9 mouse cellular contexts compared by ENCODE assay signal in genomic region chr4:44557815-44558563, GRCm38 (mm10).
DNase-seq lines count a peak whose midpoint lies in the region; ATAC-seq and TF ChIP-seq lines count a peak whose summit lies in the region.
"Had no signal": no experiment of that assay in that cellular context is flagged by ENCODE, and none has a peak within 500 bp of the region (broad histone marks: within the 10 kb centered on the region; RNA-seq: fewer than 3 reads in every experiment).

No protein-coding gene starts in this region.

- H3K4me3 ChIP-seq in forebrain, embryonic 13.5 days = peak overlapping the region; percentile 38
- peak overlapping the region; percentile 31 for H3K4me3 ChIP-seq in hindbrain, postnatal 0 days (ENCODE audit: low read length)
- peak overlapping the region; percentile 58 for H3K4me3 ChIP-seq in limb, embryonic 10.5 days
- peak overlapping the region; percentile 31 for H3K4me3 ChIP-seq in midbrain, embryonic 14.5 days (replicated peaks; ENCODE audit: low read depth, low read length)
- H3K4me3 ChIP-seq: megakaryocyte, embryonic 14.5 days had no signal

- WGBS in forebrain, embryonic 13.5 days = under 1% methylated on average over 36 of the region's 36 CpGs
- 3% methylated on average over 36 of the region's 36 CpGs for WGBS in hindbrain, postnatal 0 days
- WGBS in limb, embryonic 10.5 days = 1% methylated on average over 35 of the region's 36 CpGs
- 4% methylated on average over 36 of the region's 36 CpGs for WGBS in midbrain, embryonic 14.5 days

- DNase-seq in left cerebral cortex, adult 18-20 months (ENCODE audit: low spot score in 2 of 2) = peak; percentile 42 to 54
- no peak for DNase-seq in left cerebral cortex, adult 11 months (ENCODE audit: low spot score)
- DNase-seq in hindbrain, postnatal 0 days (ENCODE audit: low spot score) = peak; percentile 88
- peak; percentile 85 for DNase-seq in limb, embryonic 10.5 days (ENCODE audit: low spot score)
- peak; percentile 88 for DNase-seq in midbrain, embryonic 14.5 days
- DNase-seq in testis, postnatal 10 days (ENCODE audit: low spot score) = peak; percentile 80

- peak overlapping the region; percentile 66 for H3K9ac ChIP-seq in forebrain, embryonic 13.5 days
- peak overlapping the region; percentile 38; the same call in 1 of the 2 replicates for H3K9ac ChIP-seq in hindbrain, postnatal 0 days (replicated peaks; ENCODE audit: low read length)
- H3K9ac ChIP-seq in midbrain, embryonic 14.5 days (replicated peaks; ENCODE audit: low read length) = peak overlapping the region; percentile 51

- peak overlapping the region; percentile 76 for H3K4me2 ChIP-seq in forebrain, embryonic 13.5 days
- peak overlapping the region; percentile 64 for H3K4me2 ChIP-seq in hindbrain, postnatal 0 days (ENCODE audit: low read depth, low read length)
- H3K4me2 ChIP-seq in midbrain, embryonic 14.5 days (ENCODE audit: low read length) = peak overlapping the region; percentile 70

- H3K9me3 ChIP-seq in forebrain, embryonic 13.5 days (replicated peaks) = no peaks in the 10 kb centered on the region
- H3K9me3 ChIP-seq in hindbrain, postnatal 0 days (ENCODE audit: low read length) = no peaks in the 10 kb centered on the region
- H3K9me3 ChIP-seq in limb, embryonic 10.5 days (replicated peaks) = no peaks in the 10 kb centered on the region
- H3K9me3 ChIP-seq in midbrain, embryonic 14.5 days (ENCODE audit: control insufficient read depth, low read length) = no peaks in the 10 kb centered on the region

- H3K27me3 ChIP-seq in forebrain, embryonic 13.5 days = peaks cover 59% of the 10 kb centered on the region
- H3K27me3 ChIP-seq in hindbrain, postnatal 0 days (ENCODE audit: insufficient read depth, low read length) = no peaks in the 10 kb centered on the region
- H3K27me3 ChIP-seq in limb, embryonic 10.5 days (ENCODE audit: low read depth, poor library complexity, severe bottlenecking) = peaks cover 46% of the 10 kb centered on the region
- peaks cover 3% of the 10 kb centered on the region; the same call in 1 of the 2 replicates for H3K27me3 ChIP-seq in midbrain, embryonic 14.5 days (ENCODE audit: control insufficient read depth, insufficient read depth, low read length)

- peak; percentile 53 for ATAC-seq in cerebellum, adult (ENCODE audit: insufficient number of reproducible peaks, low FRiP score, low TSS enrichment)
- ATAC-seq in forebrain, embryonic 13.5 days = peak; percentile 95
- ATAC-seq in hindbrain, postnatal 0 days = peak; percentile 79
- ATAC-seq in midbrain, embryonic 14.5 days (ENCODE audit: low FRiP score, low TSS enrichment) = peak; percentile 89

- peak; percentile 87 for TF ChIP-seq CTCF in hindbrain, postnatal 0 days (IDR thresholded peaks at IDR 0.05; ENCODE audit: low read depth)

- peaks cover 32% of the 10 kb centered on the region for H3K4me1 ChIP-seq in forebrain, embryonic 13.5 days
- peaks cover 18% of the 10 kb centered on the region for H3K4me1 ChIP-seq in hindbrain, postnatal 0 days (ENCODE audit: insufficient read depth, low read length)
- peaks cover 22% of the 10 kb centered on the region for H3K4me1 ChIP-seq in limb, embryonic 10.5 days
- H3K4me1 ChIP-seq in midbrain, embryonic 14.5 days (ENCODE audit: control insufficient read depth, insufficient read depth, low read length) = peaks cover 17% of the 10 kb centered on the region
- H3K4me1 ChIP-seq: megakaryocyte, embryonic 14.5 days had no signal

- no peaks in the 10 kb centered on the region for H3K36me3 ChIP-seq in forebrain, embryonic 13.5 days (ENCODE audit: poor library complexity, severe bottlenecking)
- no peaks in the 10 kb centered on the region for H3K36me3 ChIP-seq in hindbrain, postnatal 0 days (ENCODE audit: insufficient read depth, low read length)
- H3K36me3 ChIP-seq in limb, embryonic 10.5 days = no peaks in the 10 kb centered on the region
- no peaks in the 10 kb centered on the region for H3K36me3 ChIP-seq in midbrain, embryonic 14.5 days (ENCODE audit: control insufficient read depth, insufficient read depth, low read length)

- H3K27ac ChIP-seq in forebrain, embryonic 13.5 days = peak overlapping the region; percentile 88
- peak overlapping the region; percentile 41; the same call in 1 of the 2 replicates for H3K27ac ChIP-seq in hindbrain, postnatal 0 days
- H3K27ac ChIP-seq in limb, embryonic 10.5 days = peak overlapping the region; percentile 75
- peak overlapping the region; percentile 84 for H3K27ac ChIP-seq in midbrain, embryonic 14.5 days (replicated peaks; ENCODE audit: low read depth, low read length)
